Mouse (Mus musculus) stomach, postnatal 0 days (tissue): ENCODE measurements around the gene Hoxb13.

Experiments used
- CTCF ChIP-seq: IDR thresholded peaks from 2 replicates; pipeline ENCODE4 v1.5.1; 2016; ENCODE audit warnings: antibody characterized with exemption, low read depth, mild to moderate bottlenecking, moderate library complexity
- EP300 ChIP-seq: optimal IDR thresholded peaks from 2 replicates; pipeline ENCODE3; 2016; ENCODE audit warnings: antibody characterized with exemption

- TF ChIP-seq EP300 (no peak), CTCF (no peak)
These were observed 15.8 kb upstream of the Hoxb13 start for GRCm38 (mm10) chr11:96178356-96178755.
